In genomic region chr16:17276164-17277151, GRCm38 (mm10) we compare ENCODE assay signal across 8 mouse cellular contexts. TPM values are rescaled to one million over a fixed set of nuclear protein-coding genes. Genes with fewer than 3 reads are reported as not detected.
DNase-seq lines count a peak whose midpoint lies in the region; ATAC-seq and TF ChIP-seq lines count a peak whose summit lies in the region.

No protein-coding gene starts in this region.

- H3K27ac ChIP-seq in embryonic facial prominence, embryonic 14.5 days (replicated peaks; ENCODE audit: low read depth, low read length) = no peak overlapping the region; the same call in 1 of the 2 replicates
- H3K27ac ChIP-seq in limb, embryonic 14.5 days (replicated peaks; ENCODE audit: low read depth, low read length) = peak overlapping the region; percentile 72
- peak overlapping the region; percentile 85 for H3K27ac ChIP-seq in midbrain, postnatal 0 days (ENCODE audit: low read depth, low read length)

- no peaks in the 10 kb centered on the region for H3K9me3 ChIP-seq in embryonic facial prominence, embryonic 14.5 days (ENCODE audit: control insufficient read depth, low read length)
- H3K9me3 ChIP-seq in limb, embryonic 14.5 days (ENCODE audit: control insufficient read depth, low read length) = no peaks in the 10 kb centered on the region
- no peaks in the 10 kb centered on the region for H3K9me3 ChIP-seq in midbrain, postnatal 0 days (ENCODE audit: low read length)

- peak overlapping the region; percentile 94 for H3K4me2 ChIP-seq in embryonic facial prominence, embryonic 14.5 days (ENCODE audit: low read depth, low read length)
- peak overlapping the region; percentile 92 for H3K4me2 ChIP-seq in limb, embryonic 14.5 days (replicated peaks; ENCODE audit: low read depth, low read length, severe bottlenecking)
- peak overlapping the region; percentile 73 for H3K4me2 ChIP-seq in midbrain, postnatal 0 days (ENCODE audit: low read depth, low read length, poor library complexity, severe bottlenecking)

- no peak for TF ChIP-seq POLR2A in limb, embryonic 14.5 days (IDR thresholded peaks at IDR 0.05; ENCODE audit: borderline replicate concordance, extremely low read depth, insufficient read depth, insufficient read length)

- peak; percentile 92 for ATAC-seq in embryonic facial prominence, embryonic 14.5 days (ENCODE audit: low read depth)
- ATAC-seq in limb, embryonic 14.5 days (ENCODE audit: low FRiP score, low read depth) = peak; percentile 91
- peak; percentile 87 for ATAC-seq in midbrain, postnatal 0 days (ENCODE audit: low FRiP score)

- peak; percentile 94 for DNase-seq in 3T3-L1 (ENCODE audit: low read depth, low spot score)
- DNase-seq in adrenal gland, postnatal 4 days (ENCODE audit: low spot score in 2 of 2) = peak; percentile 84 to 86
- peak; percentile 96 for DNase-seq in embryonic facial prominence, embryonic 14.5 days (ENCODE audit: low spot score)
- DNase-seq in heart, adult 8-10 months (ENCODE audit: low spot score) = peak; percentile 93
- DNase-seq in kidney, adult 9 months = peak; percentile 96
- peak; percentile 91 for DNase-seq in limb, embryonic 14.5 days (ENCODE audit: low spot score)
- peak; percentile 93 for DNase-seq in midbrain, postnatal 0 days (ENCODE audit: low spot score)
- peak; percentile 84 to 89 for DNase-seq in spleen, postnatal 14 days (ENCODE audit: low spot score in 2 of 2)

- peaks cover 17% of the 10 kb centered on the region for H3K4me1 ChIP-seq in embryonic facial prominence, embryonic 14.5 days (ENCODE audit: control insufficient read depth, insufficient read depth, low read length)
- H3K4me1 ChIP-seq in limb, embryonic 14.5 days (ENCODE audit: control insufficient read depth, insufficient read depth, low read length) = peaks cover 16% of the 10 kb centered on the region
- no peaks in the 10 kb centered on the region for H3K4me1 ChIP-seq in midbrain, postnatal 0 days (ENCODE audit: insufficient read depth, low read length)

- WGBS in embryonic facial prominence, embryonic 14.5 days = under 1% methylated on average over 38 of the region's 62 CpGs
- under 1% methylated on average over 57 of the region's 62 CpGs for WGBS in limb, embryonic 14.5 days
- WGBS in midbrain, postnatal 0 days = under 1% methylated on average over 60 of the region's 62 CpGs

- H3K9ac ChIP-seq in embryonic facial prominence, embryonic 14.5 days (ENCODE audit: low read depth, low read length) = peak overlapping the region; percentile 69
- peak overlapping the region; percentile 50; the same call in 1 of the 2 replicates for H3K9ac ChIP-seq in limb, embryonic 14.5 days (ENCODE audit: low read depth, low read length, severe bottlenecking)
- peak overlapping the region; percentile 61 for H3K9ac ChIP-seq in midbrain, postnatal 0 days (replicated peaks; ENCODE audit: low read length, poor library complexity, severe bottlenecking)

- peaks cover 20% of the 10 kb centered on the region for H3K36me3 ChIP-seq in embryonic facial prominence, embryonic 14.5 days (ENCODE audit: control insufficient read depth, insufficient read depth, low read length)
- peaks cover 23% of the 10 kb centered on the region for H3K36me3 ChIP-seq in limb, embryonic 14.5 days (ENCODE audit: control insufficient read depth, insufficient read depth, low read length)
- peaks cover 15% of the 10 kb centered on the region for H3K36me3 ChIP-seq in midbrain, postnatal 0 days (ENCODE audit: insufficient read depth, low read length)

- TF ChIP-seq CTCF in midbrain, postnatal 0 days (IDR thresholded peaks at IDR 0.05) = peak; percentile 93

- peak overlapping the region; percentile 58 for H3K4me3 ChIP-seq in embryonic facial prominence, embryonic 14.5 days (ENCODE audit: low read depth, low read length)
- H3K4me3 ChIP-seq in limb, embryonic 14.5 days (replicated peaks; ENCODE audit: low read length) = peak overlapping the region; percentile 56
- peak overlapping the region; percentile 54 for H3K4me3 ChIP-seq in midbrain, postnatal 0 days (ENCODE audit: low read depth, low read length)

- H3K27me3 ChIP-seq in embryonic facial prominence, embryonic 14.5 days (replicated peaks; ENCODE audit: control insufficient read depth, insufficient read depth, low read length) = peaks cover 22% of the 10 kb centered on the region
- H3K27me3 ChIP-seq in limb, embryonic 14.5 days (ENCODE audit: control insufficient read depth, insufficient read depth, low read length) = peaks cover 21% of the 10 kb centered on the region
- H3K27me3 ChIP-seq in midbrain, postnatal 0 days (ENCODE audit: insufficient read depth, low read length) = no peaks in the 10 kb centered on the region

RNA-seq across cellular contexts. Expression of gene Tmem191c, which starts 0.6 kb away (rescaled TPM):
- total RNA-seq in adrenal gland, postnatal 4 days (2021) = 10 to 100 TPM; 22.9 to 26.7 TPM
- polyA plus RNA-seq in embryonic facial prominence, embryonic 14.5 days (2014; fragmentation: Nextera tagmentation; extraction: Ambion mirVana) = 6.2 and 10.0 TPM in 2 replicates
- 1 to 10 TPM; 1.2 to 2.7 (median 1.7) TPM for total RNA-seq in heart, adult 8-10 months (2022)
- polyA plus RNA-seq in limb, embryonic 14.5 days (2012; rRNA removed) = 23.8 and 28.2 TPM in 2 replicates
- polyA plus RNA-seq in limb, embryonic 14.5 days (2014; fragmentation: Nextera tagmentation; extraction: Ambion mirVana) = 7.5 and 8.2 TPM in 2 replicates
- total RNA-seq in midbrain, postnatal 0 days (2014; rRNA removed) = 79.4 and 80.4 TPM in 2 replicates
- polyA plus RNA-seq in midbrain, postnatal 0 days (2015; fragmentation: Nextera tagmentation; extraction: Ambion mirVana) = 126 and 133 TPM in 2 replicates

RNA-seq across cellular contexts. Expression of gene Hic2, which starts 43.1 kb away (rescaled TPM):
- total RNA-seq in adrenal gland, postnatal 4 days (2021) = 1 to 10 TPM; 5.6 TPM
- polyA plus RNA-seq in embryonic facial prominence, embryonic 14.5 days (2014; fragmentation: Nextera tagmentation; extraction: Ambion mirVana) = 3.0 and 3.5 TPM in 2 replicates
- total RNA-seq in heart, adult 8-10 months (2022) = 1 to 10 TPM; 1.4 to 2.2 (median 1.9) TPM
- 7.8 and 9.1 TPM in 2 replicates for polyA plus RNA-seq in limb, embryonic 14.5 days (2012; rRNA removed)
- polyA plus RNA-seq in limb, embryonic 14.5 days (2014; fragmentation: Nextera tagmentation; extraction: Ambion mirVana) = 4.6 and 4.9 TPM in 2 replicates
- 13.8 and 14.6 TPM in 2 replicates for total RNA-seq in midbrain, postnatal 0 days (2014; rRNA removed)
- polyA plus RNA-seq in midbrain, postnatal 0 days (2015; fragmentation: Nextera tagmentation; extraction: Ambion mirVana) = 4.0 and 5.4 TPM in 2 replicates

RNA-seq across cellular contexts. Expression of gene Serpind1, which starts 54.7 kb away (rescaled TPM):
- 10 to 100 TPM in 1 of 2 experiments, 1 to 10 TPM in 1; 2.2 to 52.1 TPM for total RNA-seq in adrenal gland, postnatal 4 days (2021)
- polyA plus RNA-seq in embryonic facial prominence, embryonic 14.5 days (2014; fragmentation: Nextera tagmentation; extraction: Ambion mirVana) = 1.4 and 2.2 TPM in 2 replicates
- total RNA-seq in heart, adult 8-10 months (2022) = 1 to 10 TPM; 1.0 to 2.1 (median 1.5) TPM
- polyA plus RNA-seq in limb, embryonic 14.5 days (2012; rRNA removed) = 0.43 and 0.51 TPM in 2 replicates
- polyA plus RNA-seq in limb, embryonic 14.5 days (2014; fragmentation: Nextera tagmentation; extraction: Ambion mirVana) = 0.44 and 0.77 TPM in 2 replicates
- total RNA-seq in midbrain, postnatal 0 days (2014; rRNA removed) = 7.3 and 9.4 TPM in 2 replicates
- polyA plus RNA-seq in midbrain, postnatal 0 days (2015; fragmentation: Nextera tagmentation; extraction: Ambion mirVana) = 9.4 and 10.0 TPM in 2 replicates

Comparison
In these comparisons a context has a peak if more than half of its experiments do, and no peak if none do; other contexts are left out.
1. RNA of gene Tmem191c, which starts 0.6 kb away (total RNA-seq): 79.4 to 80.4 TPM in midbrain, postnatal 0 days and 22.9 to 26.7 TPM in adrenal gland, postnatal 4 days; 1.2 to 2.7 TPM in heart, adult 8-10 months; every median in the first group is over 4 times any median in the second.
2. Peak in every context shown above with its lines, with median percentiles within 50 percentile points of each other: DNase-seq, ATAC-seq, H3K4me2 ChIP-seq, H3K4me3 ChIP-seq and H3K9ac ChIP-seq.